Mouse (Mus musculus) neutrophil, adult 5-6 weeks (primary cell): ENCODE measurements around the gene Zfp81. TPM values are rescaled to one million over a fixed set of nuclear protein-coding genes. Genes with fewer than 3 reads are reported as not detected.
"Not testable (repeated sequence)": the region's sequence is repeated elsewhere in the genome, so short reads cannot be mapped to it uniquely, and the experiment has no call there.

Source experiments
- ATAC-seq: fragments of 151-379, 151-347 bp; 2 replicates; pipeline ENCODE4 v1.8.0; 2017; ENCODE audit warnings: mild to moderate bottlenecking, moderate TSS enrichment; ENCODE audit not compliant: insufficient number of reproducible peaks, poor library complexity, low FRiP score, severe bottlenecking; ENCODE audit errors: extremely low read depth
- total RNA-seq: library from RNA; stranded (forward); fragments of 200-1000 nt; gene quantifications from 2 replicates; pipeline ENCODE4 v1.2.3, GENCODE M21; 2017

The Zfp81 gene
- total RNA-seq = 6.8 and 7.4 TPM in 2 replicates

GRCm38 (mm10) chr17:33358411-33359384, at the start of gene Zfp81:
Gene Zfp81, minus strand, starts transcription at chr17:33358878.
- peak; percentile 100 for ATAC-seq

GRCm38 (mm10) chr17:33394182-33395034, 35.7 kb upstream of the Zfp81 start, which contains the start of gene Zfp101:
Gene Zfp101, minus strand, starts transcription at chr17:33394641.
- peak; percentile 99 for ATAC-seq

- ATAC-seq = no peak
Measured at GRCm38 (mm10) chr17:33392271-33392670, 33.6 kb upstream of the Zfp81 start.

- no peak for ATAC-seq
Measured at GRCm38 (mm10) chr17:33385705-33386104, 27.0 kb upstream of the Zfp81 start.

- ATAC-seq = no peak
Measured at GRCm38 (mm10) chr17:33372795-33373194, 14.1 kb upstream of the Zfp81 start.

GRCm38 (mm10) chr17:33352981-33353380, 5.7 kb downstream of the Zfp81 start:
- ATAC-seq = no peak

- not testable (repeated sequence) for ATAC-seq
Measured at GRCm38 (mm10) chr17:33289876-33290149, 68.9 kb downstream of the Zfp81 start.

GRCm38 (mm10) chr17:33289039-33289875, 69.4 kb downstream of the Zfp81 start, which contains the start of gene Zfp955b:
Gene Zfp955b, plus strand, starts transcription at chr17:33289544.
- peak; percentile 92 for ATAC-seq

Other genes with a start within 250 kb of the Zfp81 start
- not detected in 2 replicates for gene Morc2b, start 219.2 kb downstream of the Zfp81 start, total RNA-seq
- gene Olfr55, start 190.4 kb downstream of the Zfp81 start, total RNA-seq = not detected in 2 replicates
- not detected in 2 replicates for gene Olfr239, start 167.6 kb downstream of the Zfp81 start, total RNA-seq
- not detected in 2 replicates for gene Olfr1564, start 137.2 kb downstream of the Zfp81 start, total RNA-seq
- gene Zfp955a, start 103.7 kb downstream of the Zfp81 start, total RNA-seq = 7.2 and 9.3 TPM in 2 replicates
- not detected in 2 replicates for gene Olfr63, start 94.2 kb downstream of the Zfp81 start, total RNA-seq
- 5.1 and 7.6 TPM in 2 replicates for gene Zfp955b, start 69.3 kb downstream of the Zfp81 start, total RNA-seq
- gene Zfp101, start 35.8 kb upstream of the Zfp81 start, total RNA-seq = 17.2 and 18.7 TPM in 2 replicates
- gene Actl9, start 74.0 kb upstream of the Zfp81 start, total RNA-seq = not detected in 2 replicates
- 62.0 and 78.5 TPM in 2 replicates for gene Adamts10, start 165.3 kb upstream of the Zfp81 start, total RNA-seq
- 383 and 399 TPM in 2 replicates for gene Myo1f, start 196.8 kb upstream of the Zfp81 start, total RNA-seq